Mouse (Mus musculus): ENCODE results near the gene Usp19.

The Usp19 gene

GRCm38 (mm10) chr9:108494905-108495304 is 4.5 kb downstream of the Usp19 start:
- no peak for DNase-seq (ENCODE audit: low spot score)

- DNase-seq (ENCODE audit: low spot score) = no peak
These were observed 8.8 kb downstream of the Usp19 start for GRCm38 (mm10) chr9:108499231-108499630.

GRCm38 (mm10) chr9:108499943-108500342 is 9.5 kb downstream of the Usp19 start:
- DNase-seq (ENCODE audit: low spot score) = no peak

GRCm38 (mm10) chr9:108506901-108507300 is 16.5 kb downstream of the Usp19 start:
- no peak for DNase-seq (ENCODE audit: low spot score)

DNA sequence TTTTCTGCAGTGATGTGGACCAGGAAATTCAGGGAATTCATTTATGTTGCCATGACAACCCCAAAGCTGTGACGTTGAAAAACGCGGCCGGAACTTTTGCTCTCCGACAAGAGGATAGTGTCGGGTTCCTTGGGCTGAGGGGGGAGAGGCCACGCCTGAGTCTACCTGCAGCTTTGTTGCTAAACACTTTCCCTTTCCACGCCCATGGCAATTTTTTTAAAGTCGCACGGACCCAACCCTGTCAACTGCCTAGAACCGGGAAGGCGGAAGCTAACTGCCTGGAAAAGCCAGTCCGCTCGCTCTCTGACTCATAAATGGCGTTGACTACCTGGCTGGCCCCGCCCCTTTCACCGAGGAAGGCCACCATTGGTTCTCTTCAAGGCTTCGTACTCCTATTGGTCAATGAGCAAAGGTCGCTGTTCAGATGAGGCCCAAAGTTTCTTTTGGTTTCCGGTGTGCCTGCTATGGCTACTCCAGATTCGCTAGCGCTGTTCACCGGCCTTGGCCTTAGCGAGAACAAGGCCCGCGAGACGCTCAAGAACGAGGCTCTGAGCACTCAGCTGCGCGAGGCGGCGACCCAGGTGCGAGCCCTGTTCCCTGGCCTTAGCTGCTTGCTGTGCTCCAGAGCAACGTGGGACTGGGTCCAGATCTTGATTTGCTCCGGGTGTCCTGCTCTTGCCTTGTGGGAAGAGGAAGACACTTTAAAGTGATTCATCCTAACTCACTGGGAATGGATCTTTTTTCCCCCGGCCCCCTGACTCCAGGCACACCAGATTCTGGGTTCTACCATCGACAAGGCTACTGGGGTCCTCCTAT is 17.4 kb downstream of the Usp19 start, which contains the start of gene Qars:
Gene Qars, plus strand, starts transcription at position 88 of the 816 bp plus-strand sequence.
- DNase-seq (ENCODE audit: low spot score) = peak; percentile 94

DNA sequence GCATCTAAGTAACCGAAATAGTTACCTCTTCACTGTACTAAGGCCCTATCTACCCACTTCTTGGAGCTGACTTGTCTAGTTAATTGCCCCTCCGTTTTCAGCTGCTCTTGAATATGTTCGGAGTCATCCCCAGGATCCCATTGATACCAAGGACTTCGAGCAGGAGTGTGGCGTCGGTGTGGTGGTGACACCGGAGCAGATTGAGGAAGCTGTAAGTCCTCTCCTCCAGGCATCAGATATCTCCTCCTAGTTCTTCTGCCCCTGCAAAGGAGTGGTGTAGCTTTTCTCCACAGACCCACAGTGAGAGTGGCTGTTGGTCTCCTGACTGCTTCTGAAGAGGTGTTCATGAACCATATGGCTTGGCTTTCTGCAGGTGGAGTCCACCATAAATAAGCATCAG is 18.4 kb downstream of the Usp19 start:
- no peak for DNase-seq (ENCODE audit: low spot score)

DNA sequence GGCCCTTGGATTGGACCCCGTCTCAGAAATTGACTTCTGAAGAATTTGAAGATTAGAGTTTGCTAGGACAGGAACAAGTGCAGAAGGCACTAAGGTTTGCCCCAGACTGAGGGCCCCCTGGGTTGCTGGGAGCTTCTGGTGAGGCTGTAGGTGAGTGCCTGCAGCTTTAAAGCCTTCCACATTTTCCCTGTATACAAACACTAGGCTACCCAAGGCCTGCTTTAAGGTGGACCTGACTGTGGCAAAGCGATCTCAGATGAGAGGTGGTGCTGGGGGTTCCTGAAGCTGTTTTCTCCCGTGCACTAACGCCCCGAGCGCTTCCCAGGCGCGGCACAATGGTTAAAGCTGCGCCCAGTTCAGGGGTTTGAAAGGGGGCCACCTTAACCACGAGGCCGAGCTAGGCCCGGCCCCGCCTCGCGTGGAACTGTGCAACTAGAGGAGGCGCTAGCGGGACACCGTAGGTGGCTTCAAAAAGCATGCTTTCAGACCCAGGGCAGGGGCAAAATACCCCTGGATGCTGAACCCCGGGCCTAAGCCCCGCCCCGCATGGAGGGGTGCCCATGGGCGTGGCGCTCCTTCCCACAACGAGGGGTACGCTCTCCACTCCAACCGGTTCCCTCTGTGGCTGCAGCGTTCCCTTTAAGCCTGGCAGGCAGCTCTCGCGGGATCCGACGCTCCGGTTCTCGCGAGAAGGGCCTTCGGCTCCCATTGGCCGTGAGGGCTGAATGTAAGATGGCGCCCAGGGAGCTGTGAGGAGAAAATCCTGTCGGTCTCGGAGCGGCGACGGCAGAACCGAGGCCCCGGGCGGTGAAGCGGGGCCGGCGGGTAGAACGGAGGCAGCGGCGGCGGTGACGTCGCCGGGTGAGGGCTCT is 26.2 kb downstream of the Usp19 start, which contains the start of gene Qrich1:
Gene Qrich1, plus strand, starts transcription at position 427 of the 872 bp plus-strand sequence.
- DNase-seq (ENCODE audit: low spot score) = peak; percentile 93

DNA sequence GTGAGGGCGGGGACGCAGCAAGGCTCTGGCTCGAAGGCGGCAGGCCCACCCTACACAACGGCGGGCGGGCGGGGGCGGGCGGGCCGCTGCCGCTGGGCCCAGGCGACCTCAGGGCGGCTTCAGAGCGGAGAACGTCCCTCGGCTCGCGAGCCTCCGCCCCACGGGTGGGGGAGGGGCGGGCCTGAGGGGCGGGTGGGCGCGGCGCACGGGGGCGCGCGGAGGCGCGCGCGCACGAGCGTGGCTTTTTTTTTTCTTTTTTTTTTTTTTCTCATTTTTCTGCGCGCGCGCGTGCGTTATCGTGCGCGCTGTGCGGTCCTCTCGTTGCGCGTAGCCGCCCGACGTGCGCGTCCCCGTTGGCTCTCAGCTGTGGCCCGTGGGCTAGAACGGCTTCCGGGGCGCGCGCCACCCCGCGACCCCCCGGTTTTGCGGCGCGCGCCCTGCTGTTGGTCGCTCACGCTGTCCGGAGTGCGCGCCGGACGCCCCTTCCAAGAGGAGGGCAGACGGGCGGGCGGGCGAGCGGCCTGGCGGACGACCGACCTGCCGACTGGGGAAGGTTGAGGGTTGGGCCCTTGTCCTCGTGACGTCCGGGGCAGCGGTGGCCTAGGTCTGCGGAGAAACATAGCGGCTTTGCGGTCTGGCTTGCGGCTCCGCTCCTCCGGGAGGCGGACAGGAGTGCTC is 27.0 kb downstream of the Usp19 start:
- peak; percentile 69 for DNase-seq (ENCODE audit: low spot score)

DNA sequence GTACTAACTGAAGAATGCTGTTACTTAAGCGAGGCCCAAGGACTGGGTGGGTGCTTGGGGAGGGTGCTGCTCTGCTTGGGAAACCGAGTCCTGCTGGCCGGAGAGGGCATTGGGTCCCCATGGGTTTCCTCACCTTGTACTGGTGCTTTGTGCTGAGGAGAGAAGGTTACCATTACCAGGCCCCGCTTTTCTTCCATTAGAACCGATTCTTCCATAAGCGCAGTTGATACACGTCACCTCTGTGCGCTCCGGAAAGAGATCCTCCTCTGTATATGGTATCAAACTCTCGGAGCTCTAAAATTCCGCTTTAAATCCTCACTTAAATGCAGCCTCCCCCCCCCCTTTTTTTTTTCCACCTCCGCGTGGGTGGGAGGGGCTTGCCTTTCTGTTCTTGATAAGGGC is 27.5 kb downstream of the Usp19 start:
- peak; percentile 28 for DNase-seq (ENCODE audit: low spot score)

DNA sequence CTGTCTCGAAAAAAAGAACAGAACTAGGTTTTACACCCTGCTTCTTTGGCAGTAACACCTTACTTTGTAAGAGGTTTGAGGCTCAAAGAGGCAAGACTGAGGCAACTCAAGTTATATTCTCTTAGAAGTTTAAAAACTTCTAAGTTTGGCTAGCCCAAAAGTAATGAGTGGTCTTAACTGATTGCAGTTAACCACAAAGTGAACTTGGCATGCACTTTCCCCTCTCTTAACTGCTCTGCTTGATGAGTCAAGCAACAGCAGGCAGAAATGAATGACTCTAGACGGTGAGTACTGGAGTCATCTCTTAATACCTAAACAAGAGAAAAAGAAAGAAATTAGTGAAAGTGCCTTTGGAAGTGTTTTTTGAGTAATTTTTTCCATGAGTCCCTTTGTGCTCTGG is 31.2 kb downstream of the Usp19 start:
- no peak for DNase-seq (ENCODE audit: low spot score)

DNA sequence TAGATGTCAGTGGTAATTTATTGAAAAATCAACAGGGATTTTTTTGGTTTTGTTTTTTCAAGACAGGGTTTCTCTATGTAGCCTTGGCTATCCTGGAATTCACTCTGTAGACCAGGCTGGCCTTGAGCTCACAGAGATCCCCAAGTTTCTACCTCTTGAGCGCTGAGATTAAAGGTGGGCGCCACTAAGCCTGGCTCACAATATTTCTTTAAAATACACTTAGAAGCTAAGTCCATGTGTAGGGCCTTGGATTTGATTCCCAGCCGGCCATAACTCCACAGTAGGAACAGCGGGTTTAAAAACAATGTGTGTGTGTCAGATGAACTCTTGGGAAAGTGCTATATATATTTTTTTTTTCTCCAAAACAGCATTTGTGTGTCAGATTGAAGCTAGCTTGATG is 32.9 kb downstream of the Usp19 start:
- no peak for DNase-seq (ENCODE audit: low spot score)

DNA sequence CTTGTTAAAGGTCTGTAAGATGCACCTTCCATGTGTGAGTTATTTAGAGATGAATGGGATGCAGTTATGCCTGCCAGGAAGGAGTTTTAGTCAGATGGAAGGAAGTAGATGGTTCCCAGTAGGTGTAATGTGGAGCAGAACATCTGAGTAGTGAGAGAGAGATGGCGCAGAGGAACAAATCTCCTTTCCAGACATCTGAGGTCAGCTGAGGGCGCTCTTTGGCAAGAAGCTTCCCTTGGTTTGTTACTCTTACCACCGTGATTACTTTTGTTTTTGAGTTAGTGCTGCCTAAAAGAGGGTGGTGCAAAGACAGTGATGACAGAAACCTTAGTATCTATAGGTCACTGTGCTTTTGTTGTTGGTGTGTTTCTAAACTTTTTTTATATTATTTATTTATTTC is 35.0 kb downstream of the Usp19 start:
- DNase-seq (ENCODE audit: low spot score) = no peak

- no peak for DNase-seq (ENCODE audit: low spot score)
These were observed 40.6 kb downstream of the Usp19 start for GRCm38 (mm10) chr9:108530954-108531353.

DNA sequence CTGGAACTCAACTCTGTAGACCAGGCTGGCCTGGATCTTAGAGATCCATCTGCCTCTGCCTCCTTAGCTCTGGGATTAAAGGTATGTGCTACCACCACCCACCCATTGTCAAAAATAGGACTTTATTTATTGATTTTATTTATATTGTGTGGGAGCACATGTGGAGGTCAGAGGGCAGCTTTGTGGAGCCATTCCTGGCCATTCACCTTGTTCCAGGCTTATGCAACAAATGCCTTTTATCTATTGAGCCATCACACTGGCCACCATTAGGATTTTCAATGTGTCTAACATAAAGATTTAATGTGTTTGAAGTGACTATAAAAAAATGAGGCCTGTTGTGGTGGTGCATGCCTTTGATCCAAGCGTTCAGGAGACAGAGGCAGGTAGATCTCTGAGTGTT is 41.1 kb downstream of the Usp19 start:
- DNase-seq (ENCODE audit: low spot score) = no peak

DNA sequence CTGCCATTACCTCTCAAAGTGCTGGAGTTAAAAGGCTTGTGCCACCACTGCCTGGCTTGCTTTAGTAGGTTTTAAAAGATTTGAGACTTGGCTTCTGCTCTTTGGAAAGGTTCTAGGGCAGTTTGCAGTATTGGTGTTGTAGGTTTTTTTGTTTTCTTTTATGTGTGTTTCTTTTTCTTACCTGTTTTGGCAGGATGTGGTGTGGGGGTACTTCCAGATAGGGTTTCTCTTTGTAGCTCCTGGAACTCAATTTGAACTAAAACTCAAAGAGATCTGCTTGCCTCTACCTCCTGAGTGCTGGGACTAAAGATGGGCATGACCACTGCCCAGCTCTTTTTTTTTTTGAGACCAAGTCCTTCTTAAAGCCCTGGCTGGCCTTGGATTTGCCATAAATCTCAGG is 50.4 kb downstream of the Usp19 start:
- no peak for DNase-seq (ENCODE audit: low spot score)

DNA sequence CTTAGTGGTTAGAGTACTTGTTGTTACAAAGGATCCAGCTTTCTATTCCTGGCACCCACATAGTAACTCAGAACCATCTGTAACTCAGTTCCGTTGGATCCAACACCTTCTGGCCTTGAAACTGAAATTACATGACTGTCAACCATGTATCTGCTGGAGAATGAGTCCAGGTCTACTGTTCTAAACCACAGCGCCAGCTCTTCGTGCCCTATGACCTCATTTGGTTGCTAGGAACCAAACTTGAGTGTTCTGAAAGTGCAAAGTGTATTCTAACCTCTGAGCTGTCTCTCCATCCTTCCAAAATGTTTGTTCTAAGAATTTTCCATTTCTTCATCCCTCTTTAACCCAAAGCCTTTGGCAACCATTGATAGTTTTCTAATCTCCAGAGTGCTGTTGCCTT is 55.6 kb downstream of the Usp19 start:
- DNase-seq (ENCODE audit: low spot score) = no peak

DNA sequence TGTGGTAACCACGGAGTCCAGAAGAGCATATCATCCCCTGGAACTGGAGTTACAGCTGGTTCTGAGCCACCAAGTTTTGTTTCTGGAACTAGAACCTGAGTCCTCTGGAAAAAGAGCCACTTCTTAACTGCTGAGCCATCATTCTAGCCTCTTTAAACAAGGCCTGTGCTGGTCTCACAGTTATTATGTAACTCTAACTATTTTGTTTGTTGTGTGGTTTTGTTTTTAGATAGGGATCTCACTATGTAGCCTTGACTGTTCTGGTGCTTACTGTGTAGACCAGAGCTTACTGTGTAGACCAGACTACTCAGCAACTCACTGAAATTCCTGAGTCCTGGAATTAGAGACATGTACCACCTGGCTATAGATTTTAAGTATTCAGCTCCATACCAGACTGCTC is 56.5 kb downstream of the Usp19 start:
- DNase-seq (ENCODE audit: low spot score) = no peak
